Mouse (Mus musculus): ENCODE measurements at regions not wholly inside any gene's neighbourhood (a gene's known extent, or its start where the extent isn't known, plus 50 kb on each side); places are given as distances from the start of the nearest gene placed in this dataset.

GRCm38 (mm10) chr4:142291366-142291765, 52.2 kb upstream of the Kazn start:
- no peak for DNase-seq
